Mouse (Mus musculus) bone marrow macrophage, adult 2 months (primary cell): ENCODE data around the gene 9130213A22Rik.

Source experiments
- CTCF ChIP-seq: IDR thresholded peaks from 2 replicates; pipeline ENCODE4 v1.5.1; 2012; ENCODE audit warnings: low read depth, mild to moderate bottlenecking, low read length, moderate library complexity
- POLR2A ChIP-seq: IDR thresholded peaks from 2 replicates; pipeline ENCODE4 v1.6.1; 2012; ENCODE audit warnings: mild to moderate bottlenecking, low read depth, low read length, borderline replicate concordance

DNA sequence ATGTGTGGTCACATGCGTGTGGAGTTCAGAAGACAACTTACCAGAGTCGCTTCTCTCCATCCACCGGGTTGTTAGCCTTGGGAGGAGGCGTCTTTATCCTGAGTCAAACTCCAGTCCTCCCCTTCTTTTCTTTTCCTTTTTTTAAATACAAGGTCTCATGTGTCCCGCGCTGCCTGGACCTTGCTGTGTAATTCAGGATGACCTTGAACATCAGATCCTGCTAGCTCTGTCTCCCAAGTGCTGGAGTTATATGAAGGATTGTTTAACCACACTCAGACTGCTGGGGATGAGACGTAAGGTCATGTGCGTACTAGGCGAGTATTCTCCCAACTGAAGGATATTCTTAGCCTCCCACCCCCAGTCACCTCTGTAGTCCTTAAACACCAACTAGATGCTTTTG, 45.1 kb downstream of the 9130213A22Rik start:
- TF ChIP-seq CTCF (no peak), POLR2A (no peak)
